Mouse (Mus musculus) left cerebral cortex, adult 11 months (tissue): Measurements from ENCODE around the gene Tspan31.
A peak's percentile ranks its signal among the peaks of the same experiment; 100 is the strongest.

Source experiments
- DNase-seq: peaks from one replicate; pipeline ENCODE4 v3.0.0; 2022; ENCODE audit warnings: low spot score

Gene Tspan31

GRCm38 (mm10) chr10:127070190-127071121 is at the start of gene Tspan31:
Gene Tspan31 (minus strand): TSS chr10:127070264.
- peak; percentile 94 for DNase-seq

GRCm38 (mm10) chr10:127119229-127119628 is 49.2 kb upstream of the Tspan31 start:
- no peak for DNase-seq

GRCm38 (mm10) chr10:127118470-127118869 is 48.4 kb upstream of the Tspan31 start:
- no peak for DNase-seq

GRCm38 (mm10) chr10:127115068-127115467 is 45.0 kb upstream of the Tspan31 start:
- no peak for DNase-seq

DNA sequence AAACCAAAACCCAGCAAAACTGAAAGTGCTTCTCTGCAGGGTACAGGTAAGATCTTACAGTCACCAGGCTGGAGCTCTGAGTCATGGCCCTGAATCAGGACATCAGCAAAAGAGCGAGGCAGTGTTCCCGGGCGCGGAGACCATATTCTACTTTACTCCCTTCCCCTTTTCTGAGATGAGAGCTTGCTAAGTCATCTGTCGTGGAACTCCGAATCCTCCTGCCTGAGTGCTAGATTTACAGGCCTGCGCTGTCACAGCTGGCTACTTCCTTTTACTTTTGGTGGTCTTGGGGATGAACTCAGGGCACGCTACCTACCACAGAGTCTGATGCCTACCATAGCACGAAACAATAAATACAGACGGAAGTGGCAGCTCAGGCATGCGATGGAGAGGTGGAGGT is 44.3 kb upstream of the Tspan31 start:
- no peak for DNase-seq

- DNase-seq, result no peak
Observed at GRCm38 (mm10) chr10:127111001-127111887, 41.2 kb upstream of the Tspan31 start.

DNA sequence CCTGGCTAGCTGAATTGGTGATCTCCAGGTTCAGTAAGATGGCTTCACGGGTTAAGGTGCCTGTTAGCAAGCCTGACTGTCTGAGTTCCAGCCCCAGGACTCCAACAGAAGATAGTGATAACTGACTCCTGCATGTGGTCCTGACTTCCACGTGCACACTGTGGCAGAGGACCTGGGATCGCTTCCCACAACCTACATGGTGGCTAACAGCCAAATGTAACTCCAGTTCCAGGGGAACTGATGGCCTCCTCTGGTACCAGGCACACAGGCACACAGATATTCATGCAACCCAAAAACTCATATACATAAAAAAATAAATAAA is 38.2 kb upstream of the Tspan31 start:
- no peak for DNase-seq

- no peak for DNase-seq
Observed at GRCm38 (mm10) chr10:127107563-127108261, 37.6 kb upstream of the Tspan31 start.

DNA sequence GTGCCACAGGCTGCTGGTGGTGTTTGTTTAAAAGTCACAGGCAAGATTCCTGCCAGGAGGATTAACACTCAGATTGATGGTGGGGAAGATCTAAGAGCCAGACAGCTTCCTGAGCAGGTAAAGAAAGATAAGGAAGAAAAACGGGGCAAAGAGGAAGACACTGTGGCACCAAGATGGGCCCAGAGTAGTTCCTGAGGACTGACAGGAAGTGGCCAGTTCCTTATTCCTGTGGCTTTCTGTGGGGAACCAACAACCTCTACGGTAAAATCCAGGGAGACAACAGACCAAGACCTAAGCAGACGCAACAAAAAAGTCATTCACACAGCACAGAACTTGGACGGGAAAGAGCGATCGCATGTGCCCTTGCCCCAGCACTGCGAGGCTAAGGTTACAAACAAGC is 33.6 kb upstream of the Tspan31 start:
- no peak for DNase-seq

GRCm38 (mm10) chr10:127101151-127101550 is 31.1 kb upstream of the Tspan31 start:
- no peak for DNase-seq

GRCm38 (mm10) chr10:127100414-127100813 is 30.4 kb upstream of the Tspan31 start:
- no peak for DNase-seq

DNA sequence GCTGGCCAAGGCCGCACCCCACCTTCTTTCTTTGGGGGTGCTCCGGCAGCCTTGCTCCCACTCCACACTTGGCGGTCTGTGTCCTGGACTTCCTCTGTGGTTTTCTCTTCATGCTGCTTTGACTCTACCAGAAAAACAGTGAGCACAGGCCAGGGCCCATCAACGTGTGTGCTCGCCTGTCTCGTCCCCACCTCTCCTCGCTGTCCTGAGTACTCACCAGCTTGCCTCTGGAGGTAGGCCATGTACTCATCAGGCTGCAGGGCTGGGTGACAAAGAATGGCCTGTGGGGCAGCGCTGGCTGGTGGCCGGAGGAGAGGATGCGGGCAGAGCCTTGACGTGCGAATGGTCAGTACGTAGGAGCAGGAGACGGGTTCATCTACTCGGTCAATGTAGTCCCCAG is 29.8 kb upstream of the Tspan31 start:
- no peak for DNase-seq

- no peak for DNase-seq
Observed at GRCm38 (mm10) chr10:127099191-127099590, 29.1 kb upstream of the Tspan31 start.

DNA sequence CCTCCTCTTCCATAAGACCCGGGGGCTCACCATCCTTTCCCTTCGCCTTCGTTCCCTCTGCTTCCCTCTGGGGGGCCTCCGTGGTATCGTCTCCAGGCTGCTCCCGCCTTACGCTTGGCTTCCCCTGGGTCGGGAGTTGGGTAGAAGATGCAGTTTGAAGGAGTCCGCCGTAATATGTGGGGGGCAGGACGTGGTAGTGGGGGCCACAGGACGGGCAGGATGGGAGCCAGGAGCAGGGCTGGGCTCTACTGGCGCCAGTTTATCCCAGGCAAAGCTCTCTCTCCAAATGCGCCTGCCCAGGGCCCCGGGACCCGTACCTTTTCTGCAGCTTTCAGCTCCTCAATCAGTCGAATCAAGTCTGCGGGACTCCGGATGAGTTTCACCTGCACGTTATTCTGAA is 28.4 kb upstream of the Tspan31 start:
- no peak for DNase-seq

DNA sequence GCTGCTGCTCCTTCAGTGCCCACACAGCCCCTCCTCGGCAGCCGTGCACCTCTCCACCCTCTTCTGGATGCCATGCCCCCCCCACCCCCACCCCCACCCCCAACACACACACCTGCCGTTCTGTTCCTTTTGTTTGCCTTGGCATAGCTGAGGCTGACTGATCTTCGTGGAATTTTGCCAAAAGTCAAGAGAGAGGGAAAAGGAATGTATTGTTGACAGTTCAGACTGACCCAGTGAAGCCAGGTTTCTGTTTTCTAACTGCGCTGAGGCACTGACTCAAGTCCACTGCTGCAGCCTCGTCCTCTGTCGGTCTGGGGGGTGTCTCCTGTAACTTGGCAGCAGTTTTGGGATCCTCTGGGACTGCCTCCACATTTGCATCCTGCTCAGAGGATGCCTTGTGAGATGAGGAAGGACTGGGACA is 24.3 kb upstream of the Tspan31 start:
- DNase-seq, result no peak

GRCm38 (mm10) chr10:127092742-127093141 is 22.7 kb upstream of the Tspan31 start:
- DNase-seq, result no peak

- no peak for DNase-seq
Observed at GRCm38 (mm10) chr10:127091507-127092396, 21.7 kb upstream of the Tspan31 start.

DNA sequence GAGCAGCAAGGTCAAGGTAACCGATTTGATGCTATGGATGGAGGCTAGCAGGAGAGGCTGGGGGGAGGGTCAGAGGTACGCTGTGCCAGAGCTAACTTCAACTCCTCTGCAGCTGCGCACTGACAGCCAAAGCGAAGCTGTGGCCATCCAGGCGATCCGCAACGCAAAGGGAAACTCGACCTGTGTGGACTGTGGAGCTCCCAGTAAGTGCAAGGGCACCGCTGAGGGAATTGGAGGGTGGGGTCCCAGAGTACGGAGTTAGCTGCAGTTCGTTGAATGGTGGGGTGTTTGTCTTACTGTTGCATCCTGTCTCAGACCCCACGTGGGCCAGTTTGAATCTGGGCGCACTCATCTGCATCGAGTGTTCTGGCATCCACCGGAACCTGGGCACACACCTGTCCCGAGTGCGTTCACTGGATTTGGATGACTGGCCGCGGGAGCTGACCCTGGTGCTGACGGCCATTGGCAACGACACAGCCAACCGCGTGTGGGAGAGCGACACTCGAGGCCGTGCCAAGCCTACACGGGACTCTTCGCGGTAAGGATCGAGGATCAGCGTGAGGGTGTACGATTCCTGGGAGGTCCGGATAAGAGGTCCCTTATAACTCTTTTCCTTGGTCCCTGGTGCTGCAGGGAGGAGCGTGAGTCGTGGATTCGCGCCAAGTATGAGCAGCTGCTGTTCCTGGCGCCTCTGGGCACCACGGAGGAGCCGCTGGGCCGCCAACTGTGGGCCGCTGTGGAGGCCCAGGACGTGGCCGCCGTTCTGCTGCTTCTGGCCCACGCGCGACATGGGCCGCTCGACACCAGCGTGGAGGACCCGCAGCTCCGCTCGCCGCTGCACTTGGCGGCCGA is 20.7 kb upstream of the Tspan31 start:
- DNase-seq, result no peak

DNA sequence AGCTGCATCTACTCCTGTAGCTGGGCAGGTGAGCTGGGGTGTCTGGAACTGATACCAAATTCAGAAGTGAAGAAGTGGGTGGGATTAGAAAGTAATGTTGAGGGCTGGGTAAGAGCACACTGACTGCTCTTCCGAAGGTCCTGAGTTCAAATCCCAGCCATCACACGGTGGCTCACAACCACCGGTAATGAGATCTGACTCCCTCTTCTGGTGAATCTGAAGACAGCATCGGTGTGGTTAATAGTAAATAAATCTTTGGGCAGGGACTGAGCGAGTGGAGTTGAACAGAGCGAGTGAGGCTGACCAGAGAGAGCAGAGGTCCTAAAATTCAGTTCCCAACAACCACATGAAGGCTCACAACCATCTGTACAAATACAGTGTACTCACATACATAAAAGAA is 15.6 kb upstream of the Tspan31 start:
- DNase-seq, result no peak

- DNase-seq, result no peak
Observed at GRCm38 (mm10) chr10:127085052-127085451, 15.0 kb upstream of the Tspan31 start.
